Mouse (Mus musculus): ENCODE measurements at regions not wholly inside any gene's neighbourhood (a gene's known extent, or its start where the extent isn't known, plus 50 kb on each side); places are given as distances from the start of the nearest gene placed in this dataset.

DNA sequence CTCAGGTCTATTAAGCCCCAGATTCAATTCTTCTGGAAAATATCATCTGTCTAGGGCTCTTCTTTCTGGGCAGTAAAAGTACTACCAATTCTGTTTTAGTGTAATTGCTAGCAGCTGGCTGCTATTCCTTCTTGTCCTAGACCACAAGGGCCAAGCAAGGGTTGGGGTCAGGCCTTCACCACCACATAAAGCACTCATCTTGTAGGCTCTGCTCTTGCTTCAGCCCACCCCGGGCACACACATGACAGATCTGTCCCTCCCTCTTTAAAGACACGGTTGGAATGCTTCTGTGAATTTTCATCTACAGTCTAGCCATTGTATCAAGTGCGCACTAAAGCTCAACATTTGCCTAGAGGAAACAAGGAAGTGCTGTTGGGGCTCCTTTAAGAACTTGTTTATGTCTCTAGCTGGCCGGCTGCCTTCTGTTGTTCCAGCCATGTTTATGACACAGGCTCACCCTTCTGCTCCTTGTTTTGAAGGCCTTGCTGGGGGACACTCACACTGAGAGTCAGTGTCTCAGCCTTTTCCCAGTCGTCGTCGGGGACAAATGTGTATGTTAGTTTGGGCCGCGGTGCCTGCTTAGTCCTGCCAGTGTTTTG, 63.8 kb upstream of the Teddm2 start:
- TF ChIP-seq CTCF (IDR thresholded peaks at IDR 0.05; ENCODE audit: control insufficient read depth, insufficient read depth, insufficient read length) (no peak), CEBPB (IDR thresholded peaks at IDR 0.05; ENCODE audit: low read depth) (no peak), USF1 (IDR thresholded peaks at IDR 0.05; ENCODE audit: low read depth) (no peak), MYOD1 (IDR thresholded peaks at IDR 0.05; ENCODE audit: control insufficient read depth, insufficient read length, low read depth) (no peak)

All from C2C12 (cell line).